Mouse (Mus musculus) intestine, postnatal 0 days (tissue): ENCODE results near the gene Mrpl17. TPM values are rescaled to one million over a fixed set of nuclear protein-coding genes. Genes with fewer than 3 reads are reported as not detected.

Source experiments
- ATAC-seq: fragments of 200-750 bp; cut with Nextera tagmentation; 2 replicates; pipeline ENCODE4 v1.8.0; 2017; ENCODE audit warnings: mild to moderate bottlenecking, moderate TSS enrichment, moderate library complexity
- H3K27ac ChIP-seq: fragments of 300-500 bp; sonication (generic); 2 replicates; pipeline ENCODE4 v1.5.1; 2014; ENCODE audit warnings: mild to moderate bottlenecking, low read depth, low read length, moderate library complexity
- H3K27me3 ChIP-seq: fragments of 300-500 bp; sonication (generic); replicated peaks from 2 replicates; pipeline ENCODE4 v1.6.1; 2014; ENCODE audit warnings: low read length, mixed read lengths; ENCODE audit not compliant: control insufficient read depth, insufficient read depth
- H3K36me3 ChIP-seq: fragments of 300-500 bp; sonication (generic); 2 replicates; pipeline ENCODE4 v1.6.1; 2014; ENCODE audit warnings: mild to moderate bottlenecking, moderate library complexity; ENCODE audit not compliant: control insufficient read depth, insufficient read depth
- H3K4me1 ChIP-seq: fragments of 300-500 bp; sonication (generic); replicated peaks from 2 replicates; pipeline ENCODE4 v1.6.1; 2014; ENCODE audit warnings: antibody characterized with exemption, low read length, mixed read lengths; ENCODE audit not compliant: control insufficient read depth, insufficient read depth
- H3K4me2 ChIP-seq: fragments of 300-500 bp; sonication (generic); replicated peaks from 2 replicates; pipeline ENCODE4 v1.6.1; 2014; ENCODE audit warnings: low read depth, mild to moderate bottlenecking, moderate library complexity
- H3K4me3 ChIP-seq: fragments of 300-500 bp; sonication (generic); 2 replicates; pipeline ENCODE4 v1.5.1; 2014; ENCODE audit warnings: low read depth, low read length
- H3K9ac ChIP-seq: fragments of 300-500 bp; sonication (generic); 2 replicates; pipeline ENCODE4 v1.6.1; 2014; ENCODE audit warnings: mild to moderate bottlenecking, low read depth, low read length
- H3K9me3 ChIP-seq: fragments of 300-500 bp; sonication (generic); 2 replicates; pipeline ENCODE4 v1.6.1; 2016; ENCODE audit warnings: mixed run types; ENCODE audit not compliant: control insufficient read depth
- CTCF ChIP-seq: sonication (generic); IDR thresholded peaks from 2 replicates; pipeline ENCODE4 v1.5.1; 2016; ENCODE audit warnings: low read depth, mild to moderate bottlenecking, control low read depth, antibody characterized with exemption, moderate library complexity
- WGBS: fragments of 180-500 bp; shearing (Covaris S2); extraction: QIAGEN DNeasy Blood & Tissue Kit; methylation state at CpG from one replicate; pipeline ENCODE4 v1.1.7; 2014; 5-methylcytosine and 5-hydroxymethylcytosine counted together
- polyA plus RNA-seq: library from polyadenylated mRNA; unstranded; fragments of >200 nt; fragmentation: Nextera tagmentation; extraction: Ambion mirVana; gene quantifications from 2 replicates; pipeline ENCODE4 v1.2.1, GENCODE M21; 2015

Mrpl17 gene
- polyA plus RNA-seq, 1 experiment from 2014 or later = 255 TPM

- H3K27ac ChIP-seq = no peak overlapping the region
- no peak overlapping the region for H3K9ac ChIP-seq
- H3K36me3 ChIP-seq = peaks cover 15% of the 10 kb centered on the region; the same call in 1 of the 2 replicates
- 68% methylated on average over 3 of the region's 3 CpGs for WGBS
- ATAC-seq = no peak
- no peaks in the 10 kb centered on the region for H3K27me3 ChIP-seq
- no peaks in the 10 kb centered on the region for H3K9me3 ChIP-seq
- no peak overlapping the region for H3K4me2 ChIP-seq
- no peak for TF ChIP-seq CTCF
- no peak overlapping the region for H3K4me3 ChIP-seq
- no peaks in the 10 kb centered on the region; the same call in 1 of the 2 replicates for H3K4me1 ChIP-seq
Measured at GRCm38 (mm10) chr7:105812566-105812965, 1.7 kb upstream of the Mrpl17 start.

DNA sequence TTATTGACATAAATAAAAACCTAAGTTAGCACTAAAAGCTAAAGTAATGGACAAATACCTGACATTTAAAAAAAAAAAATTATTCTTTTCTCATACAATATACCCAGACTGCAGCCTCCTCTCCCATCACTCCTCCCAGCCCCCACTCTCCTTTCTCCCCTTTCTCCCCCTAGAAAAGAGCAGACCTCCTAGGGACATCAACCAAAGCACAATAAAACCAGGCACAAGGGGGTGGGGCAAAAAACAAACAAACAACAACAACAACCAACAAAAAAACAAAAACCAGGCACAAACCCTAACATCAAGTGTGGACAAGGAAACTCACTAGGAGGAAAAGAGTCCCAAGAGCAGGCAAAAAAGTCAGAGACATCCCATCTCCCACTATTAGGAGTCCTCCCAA, 617 bp upstream of the Mrpl17 start:
- no peak for ATAC-seq
- peaks cover 15% of the 10 kb centered on the region; the same call in 1 of the 2 replicates for H3K36me3 ChIP-seq
- TF ChIP-seq CTCF = no peak
- no peaks in the 10 kb centered on the region; the same call in 1 of the 2 replicates for H3K4me1 ChIP-seq
- no peak overlapping the region for H3K27ac ChIP-seq
- H3K4me2 ChIP-seq = peak overlapping the region; percentile 70
- H3K27me3 ChIP-seq = no peaks in the 10 kb centered on the region
- no peak overlapping the region for H3K4me3 ChIP-seq
- no peaks in the 10 kb centered on the region for H3K9me3 ChIP-seq
- no peak overlapping the region for H3K9ac ChIP-seq

DNA sequence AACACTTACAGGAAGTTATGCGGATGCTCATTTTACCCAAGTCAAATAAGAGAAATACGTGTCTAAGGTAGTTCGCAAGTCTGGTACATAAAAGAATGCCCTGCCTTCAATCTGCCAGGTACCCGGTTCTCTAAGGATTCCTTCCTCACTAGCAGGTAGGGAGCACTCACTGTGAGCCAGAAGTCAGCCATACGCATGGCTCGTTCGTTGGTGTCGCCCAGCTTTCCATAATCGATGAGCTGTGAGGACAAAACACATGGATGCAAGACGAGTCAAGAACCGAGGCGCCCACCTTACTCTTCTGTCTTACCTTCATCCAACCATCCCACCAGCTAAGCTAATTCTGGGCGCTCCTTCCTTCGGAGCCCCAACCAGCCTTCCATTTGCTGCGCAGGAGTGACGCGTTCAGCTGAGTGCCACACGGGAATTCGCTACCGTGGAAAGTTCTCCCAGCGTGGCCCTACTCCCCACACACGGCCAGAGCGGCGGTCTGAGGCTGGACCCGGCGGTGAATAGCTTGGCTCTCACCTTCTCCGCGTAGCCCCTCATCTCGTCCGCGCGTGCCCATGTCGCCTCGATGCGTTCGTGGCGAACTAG, 521 bp downstream of the Mrpl17 start:
- peak; percentile 45; the same call in 1 of the 2 replicates for ATAC-seq
- H3K9ac ChIP-seq = peak overlapping the region; percentile 67
- WGBS = 2% methylated on average over 37 of the region's 37 CpGs
- peak overlapping the region; percentile 70 for H3K4me2 ChIP-seq
- H3K4me3 ChIP-seq = peak overlapping the region; percentile 67
- no peak for TF ChIP-seq CTCF
- H3K27ac ChIP-seq = peak overlapping the region; percentile 71
- no peaks in the 10 kb centered on the region; the same call in 1 of the 2 replicates for H3K4me1 ChIP-seq
- peaks cover 15% of the 10 kb centered on the region; the same call in 1 of the 2 replicates for H3K36me3 ChIP-seq
- no peaks in the 10 kb centered on the region for H3K27me3 ChIP-seq
- H3K9me3 ChIP-seq = no peaks in the 10 kb centered on the region

- TF ChIP-seq CTCF = peak; percentile 10; the same call in 1 of the 2 replicates
- ATAC-seq = no peak
- Histone ChIP-seq H3K27me3 (no peaks in the 10 kb centered on the region), H3K4me1 (no peaks in the 10 kb centered on the region; the same call in 1 of the 2 replicates), H3K4me2 (peak overlapping the region; percentile 70), H3K4me3 (peak overlapping the region; percentile 67), H3K9ac (peak overlapping the region; percentile 67), H3K27ac (no peak overlapping the region; the same call in 1 of the 2 replicates), H3K9me3 (no peaks in the 10 kb centered on the region), H3K36me3 (peaks cover 15% of the 10 kb centered on the region; the same call in 1 of the 2 replicates)
- WGBS = 69% methylated on average over 7 of the region's 7 CpGs
Measured at GRCm38 (mm10) chr7:105809836-105810235, 1.1 kb downstream of the Mrpl17 start.

GRCm38 (mm10) chr7:105808385-105808784, 2.5 kb downstream of the Mrpl17 start:
- H3K9me3 ChIP-seq = no peaks in the 10 kb centered on the region
- H3K4me2 ChIP-seq = no peak overlapping the region
- no peak overlapping the region for H3K27ac ChIP-seq
- H3K36me3 ChIP-seq = peaks cover 15% of the 10 kb centered on the region; the same call in 1 of the 2 replicates
- H3K9ac ChIP-seq = no peak overlapping the region
- no peaks in the 10 kb centered on the region; the same call in 1 of the 2 replicates for H3K4me1 ChIP-seq
- 90% methylated on average over 1 of the region's 1 CpGs for WGBS
- H3K4me3 ChIP-seq = no peak overlapping the region
- no peaks in the 10 kb centered on the region for H3K27me3 ChIP-seq
- no peak for TF ChIP-seq CTCF
- ATAC-seq = no peak

DNA sequence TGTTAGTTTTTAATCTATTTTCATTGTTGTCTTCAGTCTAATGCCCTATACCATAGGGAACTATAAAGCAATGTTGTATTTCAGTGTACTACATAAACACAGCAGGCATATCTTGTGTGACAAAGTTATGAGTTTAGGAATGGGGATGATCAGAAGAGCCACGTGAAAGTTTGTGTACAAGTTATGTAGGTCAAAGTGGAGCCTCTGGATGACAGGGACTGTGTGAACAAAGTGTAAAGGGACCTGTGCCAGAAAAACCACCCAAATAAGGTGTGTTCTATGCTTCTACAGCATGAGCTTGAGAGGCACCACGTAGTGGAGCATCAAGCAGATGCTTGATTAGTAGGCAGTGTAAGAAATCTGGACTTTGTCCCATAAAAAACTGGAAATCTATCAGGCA, 4.2 kb downstream of the Mrpl17 start:
- no peak for TF ChIP-seq CTCF
- 37% methylated on average over 2 of the region's 2 CpGs for WGBS
- H3K9me3 ChIP-seq = no peaks in the 10 kb centered on the region
- no peaks in the 10 kb centered on the region; the same call in 1 of the 2 replicates for H3K4me1 ChIP-seq
- H3K4me2 ChIP-seq = no peak overlapping the region
- no peak overlapping the region for H3K27ac ChIP-seq
- H3K27me3 ChIP-seq = no peaks in the 10 kb centered on the region
- H3K36me3 ChIP-seq = peaks cover 15% of the 10 kb centered on the region; the same call in 1 of the 2 replicates
- H3K9ac ChIP-seq = no peak overlapping the region
- no peak overlapping the region for H3K4me3 ChIP-seq
- ATAC-seq = no peak
